Mouse (Mus musculus) inflammation-experienced regulatory T-cells (primary cell): ENCODE data around the gene Gemin6. TPM values are rescaled to one million over a fixed set of nuclear protein-coding genes. Genes with fewer than 3 reads are reported as not detected.

Source experiments
- polyA plus RNA-seq, 2 experiments: library from polyadenylated mRNA; unstranded; fragments of 100-300 nt; shearing (Covaris generic); gene quantifications; one replicate each; pipeline ENCODE4 v1.2.1; 2017

The Gemin6 gene
- polyA plus RNA-seq: 10 to 100 TPM in 1 of 2 experiments, 1 to 10 TPM in 1; 10.0 to 22.7 TPM

GRCm38 (mm10) chr17:80224326-80225116 is at the start of gene Gemin6:
TSS of gene Gemin6 (plus strand) at chr17:80224441.

GRCm38 (mm10) chr17:80206671-80207581 is 17.3 kb upstream of the Gemin6 start, which contains the start of the genes Srsf7 and Ttc39d:
TSS of gene Srsf7 (minus strand) at chr17:80207307.
TSS of gene Ttc39d (plus strand) at chr17:80207460.

Other genes starting within 250 kb of the Gemin6 start
- 100 to 1,000 TPM in 1 of 2 experiments, 10 to 100 TPM in 1; 96.1 to 111 TPM for gene Hnrnpll, start 162.1 kb upstream of the Gemin6 start, polyA plus RNA-seq
- gene Galm, start 97.0 kb upstream of the Gemin6 start, polyA plus RNA-seq: 10 to 100 TPM; 30.0 to 55.2 TPM
- gene Srsf7, start 17.1 kb upstream of the Gemin6 start, polyA plus RNA-seq: 100 to 1,000 TPM; 450 to 635 TPM
- gene Ttc39d, start 17.0 kb upstream of the Gemin6 start, polyA plus RNA-seq: not detected
- gene Morn2, start 65.8 kb downstream of the Gemin6 start, polyA plus RNA-seq: 1 to 10 TPM; 3.0 to 3.9 TPM
- gene Dhx57, start 66.0 kb downstream of the Gemin6 start, polyA plus RNA-seq: 10 to 100 TPM; 27.1 to 29.8 TPM
- 1 to 10 TPM; 1.3 to 1.4 TPM for gene Arhgef33, start 83.0 kb downstream of the Gemin6 start, polyA plus RNA-seq
- not detected for gene Gm10190, start 149.1 kb downstream of the Gemin6 start, polyA plus RNA-seq